Mouse (Mus musculus): ENCODE results near the gene Fstl4.

- no peak for TF ChIP-seq CTCF (IDR thresholded peaks at IDR 0.05; ENCODE audit: low read depth)
- no peak for TF ChIP-seq EP300 (IDR thresholded peaks at IDR 0.05; ENCODE audit: low read depth)
Measured at GRCm38 (mm10) chr11:52877662-52878061, 113.2 kb downstream of the Fstl4 start.

Data from liver, embryonic 14.5 days (tissue).